Mouse (Mus musculus) adrenal gland, postnatal 4 days (tissue): ENCODE results near the gene Cxcr3. TPM values are rescaled to one million over a fixed set of nuclear protein-coding genes. Genes with fewer than 3 reads are reported as not detected.

Experiments used
- total RNA-seq, 2 experiments: library from RNA; stranded (reverse); gene quantifications; 2 replicates each; pipeline ENCODE4 v1.2.3; 2021

Gene Cxcr3
- total RNA-seq, 2 experiments from 2014 or later = 0.17 to 0.71 TPM

Other genes with a start within 250 kb of the Cxcr3 start
- gene Taf1, start 201.5 kb downstream of the Cxcr3 start, total RNA-seq = 10 to 100 TPM; 30.9 to 45.0 TPM
- gene Ogt, start 94.2 kb downstream of the Cxcr3 start, total RNA-seq = 100 to 1,000 TPM; 250 to 275 TPM
- gene Gm4779, start 60.2 kb upstream of the Cxcr3 start, total RNA-seq = under 1 TPM in 1 of 2 experiments, not detected in 1; 0.17 TPM
- not detected for gene 8030474K03Rik, start 60.4 kb upstream of the Cxcr3 start, total RNA-seq
- 10 to 100 TPM in 1 of 2 experiments, 1 to 10 TPM in 1; 9.2 to 11.4 TPM for gene Nhsl2, start 115.1 kb upstream of the Cxcr3 start, total RNA-seq